Mouse (Mus musculus): Measurements from ENCODE around the gene Nos1.
A peak's percentile ranks its signal among the peaks of the same experiment; 100 is the strongest.

Gene Nos1

DNA sequence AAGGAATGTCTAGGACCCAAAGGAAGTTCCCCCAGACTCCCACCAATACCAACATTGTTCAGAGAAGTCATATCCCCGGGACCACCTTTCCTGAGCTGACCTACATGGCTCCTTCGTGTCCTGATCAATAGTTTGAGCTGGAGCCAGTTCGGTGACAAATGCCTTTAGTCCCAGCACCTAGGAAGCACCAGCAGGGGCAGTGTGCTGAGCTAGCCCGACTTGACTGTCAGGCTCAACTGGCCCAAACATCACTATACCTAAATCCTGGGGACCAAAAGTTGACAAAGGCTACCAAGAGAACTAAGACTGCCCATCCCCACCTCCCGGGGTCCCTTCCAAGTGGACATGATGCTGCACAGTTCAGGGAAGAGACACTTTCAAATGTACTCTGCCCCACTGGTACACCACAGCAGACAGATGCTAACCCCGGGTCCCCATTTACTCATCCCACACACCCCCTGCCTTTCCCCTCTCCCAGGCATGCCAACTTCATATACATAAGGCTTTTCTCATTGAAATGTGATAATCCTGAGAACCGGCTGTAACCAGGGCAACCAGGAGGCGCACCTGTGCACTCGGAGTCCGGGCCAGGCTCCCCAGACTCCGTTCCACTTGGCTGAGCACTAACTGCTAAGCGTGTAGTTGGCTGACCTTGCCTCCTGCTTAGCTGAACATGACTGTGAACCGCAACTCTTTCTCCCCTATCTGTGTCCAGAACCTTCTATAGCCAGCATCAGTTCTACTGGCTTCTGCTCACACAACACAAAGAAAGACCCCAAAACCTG, 120.3 kb downstream of the Nos1 start:
- peak; percentile 87 for DNase-seq

DNA sequence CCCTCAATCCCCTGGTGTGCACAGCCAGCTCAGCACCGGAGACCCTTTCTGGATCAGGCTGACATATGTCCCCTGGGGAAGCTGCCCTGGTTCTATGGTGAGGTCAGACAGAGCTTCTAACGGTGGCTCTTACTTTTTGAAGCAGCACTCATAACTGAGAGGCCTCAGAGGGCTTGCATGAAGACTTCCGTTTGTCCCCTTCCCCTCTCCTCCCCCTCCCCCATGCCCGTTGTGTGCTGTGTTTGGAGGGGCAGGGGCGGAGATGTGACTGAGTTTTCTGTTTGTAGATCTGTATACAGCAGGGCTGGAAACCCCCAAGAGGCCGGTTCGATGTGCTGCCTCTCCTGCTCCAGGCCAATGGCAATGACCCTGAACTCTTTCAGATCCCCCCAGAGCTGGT, 122.7 kb downstream of the Nos1 start:
- DNase-seq: no peak

DNA sequence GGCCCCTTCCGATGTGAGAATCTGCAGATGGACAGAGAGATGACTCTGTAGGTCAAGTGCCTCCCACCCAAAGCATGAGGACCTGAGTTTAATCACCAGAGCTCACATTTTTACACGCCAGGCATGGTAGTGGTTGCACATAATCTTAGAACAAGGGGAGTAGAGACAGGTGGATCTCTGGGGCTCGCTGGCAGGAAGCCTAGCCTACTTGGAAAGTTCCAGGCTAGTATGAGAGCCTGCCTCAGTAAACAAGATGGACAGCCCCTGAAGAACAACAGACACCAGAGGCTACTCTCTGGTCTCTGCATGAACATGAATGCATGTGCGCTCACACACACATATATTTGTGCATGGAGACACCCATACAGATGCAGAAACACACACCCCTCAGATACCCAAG, 124.9 kb downstream of the Nos1 start:
- DNase-seq: no peak

DNA sequence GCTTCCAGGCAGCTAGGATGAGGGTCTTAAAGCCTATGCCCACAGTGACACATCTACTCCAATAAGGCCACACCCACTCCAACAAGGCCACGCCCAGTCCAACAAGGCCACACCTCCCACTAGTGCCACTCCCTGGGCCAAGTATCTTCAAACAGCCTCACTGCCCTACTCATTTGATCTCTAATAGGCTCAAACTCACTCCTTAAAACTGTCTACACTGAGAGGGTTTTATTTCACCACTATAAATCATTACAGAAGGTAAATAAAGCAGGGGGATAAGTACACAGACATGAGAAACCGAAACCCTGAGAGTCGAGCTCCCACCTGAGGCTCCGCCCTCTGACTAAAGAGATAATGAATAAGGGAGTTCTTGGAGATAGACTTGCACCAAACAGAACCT, 128.7 kb downstream of the Nos1 start:
- DNase-seq: no peak

GRCm38 (mm10) chr5:117916349-117916748, 135.5 kb downstream of the Nos1 start:
- no peak for DNase-seq

- no peak for DNase-seq
These were observed 136.1 kb downstream of the Nos1 start for GRCm38 (mm10) chr5:117916906-117917305.

DNA sequence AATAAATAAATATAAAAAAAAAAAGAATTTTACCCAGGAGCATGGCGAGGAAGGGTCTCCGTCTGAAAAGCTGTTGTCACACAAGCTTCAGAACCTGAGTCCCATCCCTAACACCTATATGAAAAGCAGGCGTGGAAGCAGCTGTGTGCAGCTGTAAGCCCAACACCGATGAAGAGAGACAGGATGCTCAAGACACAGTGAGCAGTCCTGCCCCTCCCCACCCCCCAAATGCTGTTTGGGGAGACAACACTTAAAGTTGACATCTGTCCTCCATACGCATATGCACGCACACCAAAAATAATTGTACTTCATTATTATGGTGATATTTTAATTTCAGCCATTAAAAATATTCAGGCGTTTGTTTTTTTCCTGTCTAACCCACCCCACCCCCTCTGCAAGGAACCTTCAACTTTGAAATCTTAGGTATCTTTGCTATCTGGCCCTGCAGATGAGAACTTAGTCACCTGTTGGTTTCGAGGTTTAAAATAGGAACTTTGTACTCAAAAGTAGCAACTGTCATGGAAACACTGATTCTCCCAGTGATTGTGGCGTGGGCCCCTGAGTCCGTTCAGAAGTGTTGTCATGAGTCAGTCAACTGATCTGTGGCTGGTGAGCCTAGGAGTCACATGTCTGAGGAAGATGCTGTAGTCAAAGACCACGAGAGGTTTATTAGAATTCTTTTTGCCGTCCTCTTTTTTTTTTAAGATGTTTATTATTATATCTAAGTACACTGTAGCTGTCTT, 141.1 kb downstream of the Nos1 start:
- no peak for DNase-seq

DNA sequence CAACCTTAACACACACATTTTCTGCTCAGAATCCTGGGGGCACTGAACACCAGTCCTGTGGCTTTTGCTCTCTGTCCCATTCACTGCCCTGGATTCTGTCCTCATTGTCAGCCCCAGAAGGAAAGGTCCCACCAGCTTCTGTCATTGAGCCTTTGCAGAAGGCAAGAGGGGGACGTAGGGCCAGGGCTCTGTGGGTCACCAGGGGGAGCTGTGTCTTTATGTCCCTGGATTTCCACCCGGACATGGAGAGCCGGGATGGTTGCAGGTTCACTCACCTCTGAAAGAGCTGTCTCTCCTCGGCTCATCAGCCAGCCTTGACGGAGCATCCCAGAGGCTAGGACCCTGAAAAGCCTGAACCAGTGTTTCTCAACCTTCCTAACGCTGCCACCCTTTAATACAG, 142.9 kb downstream of the Nos1 start:
- no peak for DNase-seq

DNA sequence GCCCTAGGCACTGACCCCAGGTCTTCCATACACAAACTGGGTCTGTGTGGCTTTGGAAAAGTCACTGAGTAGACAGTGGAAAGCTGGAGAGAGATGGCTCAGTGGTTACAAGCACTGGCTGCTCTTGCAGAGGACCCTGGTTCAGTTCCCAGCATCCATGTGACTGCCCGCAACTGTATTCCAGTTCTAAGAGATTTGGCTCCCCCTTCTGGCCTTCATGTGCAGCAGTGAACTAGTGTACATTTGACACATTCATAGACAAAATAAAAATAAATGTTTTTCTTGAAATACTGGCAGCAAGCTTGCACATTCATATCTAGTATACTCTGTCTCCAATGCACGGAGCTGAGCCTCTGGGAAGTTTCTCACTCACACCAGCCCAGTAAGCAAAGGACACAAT, 147.7 kb downstream of the Nos1 start:
- no peak for DNase-seq

GRCm38 (mm10) chr5:117932222-117932621, 151.4 kb downstream of the Nos1 start:
- no peak for DNase-seq

- peak; percentile 90 for DNase-seq
These were observed 152.0 kb downstream of the Nos1 start for GRCm38 (mm10) chr5:117932862-117933261.

GRCm38 (mm10) chr5:117936346-117936745, 155.5 kb downstream of the Nos1 start:
- DNase-seq: no peak

GRCm38 (mm10) chr5:117937186-117937585, 156.4 kb downstream of the Nos1 start:
- peak; percentile 86 for DNase-seq

- no peak for DNase-seq
These were observed 157.3 kb downstream of the Nos1 start for GRCm38 (mm10) chr5:117938182-117938581.

DNA sequence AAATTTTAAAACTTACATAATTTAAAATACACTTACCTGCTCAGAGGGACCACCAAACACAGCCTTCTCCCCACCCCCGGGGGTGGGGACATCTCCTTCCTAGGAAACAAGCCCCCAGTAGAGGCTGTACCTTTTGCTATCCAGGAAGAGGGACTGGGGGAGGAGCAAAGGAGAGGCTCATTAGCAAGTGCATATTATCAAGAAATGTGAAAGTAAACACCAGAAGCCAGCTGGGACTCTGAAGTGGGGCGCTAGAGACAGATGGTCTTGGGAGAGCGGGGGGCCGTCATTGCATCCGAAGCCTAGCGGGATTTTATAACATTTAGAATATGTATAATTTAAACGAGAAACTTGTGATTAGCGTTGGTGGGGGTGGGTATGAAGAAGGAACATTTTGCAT, 158.6 kb downstream of the Nos1 start:
- DNase-seq: no peak

GRCm38 (mm10) chr5:117941552-117941951, 160.7 kb downstream of the Nos1 start:
- DNase-seq: no peak

DNA sequence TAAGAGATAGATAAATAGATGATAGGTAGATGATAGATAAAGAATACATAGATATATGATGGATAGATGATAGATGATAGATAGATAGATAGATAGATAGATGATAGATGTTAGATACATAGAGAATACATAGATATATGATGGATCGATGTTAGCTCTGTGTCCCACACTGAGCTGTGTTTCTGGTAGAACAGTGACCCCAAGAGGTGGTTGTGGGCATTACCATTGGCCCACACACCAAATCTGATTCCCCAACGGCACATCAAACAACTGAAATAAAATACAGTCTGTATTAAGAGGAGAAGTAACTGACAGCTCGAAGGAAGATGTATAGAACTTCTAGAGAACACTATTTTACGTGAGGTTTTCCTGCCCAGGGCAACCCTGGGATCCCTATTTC, 165.8 kb downstream of the Nos1 start:
- peak; percentile 79 for DNase-seq

- no peak for DNase-seq
These were observed 168.6 kb downstream of the Nos1 start for GRCm38 (mm10) chr5:117949393-117949792.

GRCm38 (mm10) chr5:117953893-117954292, 173.1 kb downstream of the Nos1 start:
- no peak for DNase-seq

DNA sequence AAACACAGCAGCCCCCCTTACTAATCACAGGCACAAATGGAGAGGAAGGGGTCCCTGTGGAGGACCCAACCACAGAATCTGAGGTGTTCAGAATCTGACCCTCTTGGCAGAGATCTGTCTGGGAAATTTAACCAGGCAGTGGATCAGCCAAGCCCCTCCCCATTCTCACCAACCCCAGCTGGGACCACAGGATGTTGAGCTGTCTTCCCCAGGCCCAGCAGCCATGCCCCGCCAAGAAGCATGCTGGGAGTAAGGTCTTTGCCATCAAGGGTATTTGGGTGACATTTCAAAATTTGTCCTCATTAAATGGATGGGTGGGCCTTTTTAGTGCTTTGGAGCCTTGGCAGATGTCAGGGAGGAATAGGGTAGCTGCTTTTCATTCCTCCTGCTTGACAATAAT, 173.6 kb downstream of the Nos1 start:
- DNase-seq: no peak

DNA sequence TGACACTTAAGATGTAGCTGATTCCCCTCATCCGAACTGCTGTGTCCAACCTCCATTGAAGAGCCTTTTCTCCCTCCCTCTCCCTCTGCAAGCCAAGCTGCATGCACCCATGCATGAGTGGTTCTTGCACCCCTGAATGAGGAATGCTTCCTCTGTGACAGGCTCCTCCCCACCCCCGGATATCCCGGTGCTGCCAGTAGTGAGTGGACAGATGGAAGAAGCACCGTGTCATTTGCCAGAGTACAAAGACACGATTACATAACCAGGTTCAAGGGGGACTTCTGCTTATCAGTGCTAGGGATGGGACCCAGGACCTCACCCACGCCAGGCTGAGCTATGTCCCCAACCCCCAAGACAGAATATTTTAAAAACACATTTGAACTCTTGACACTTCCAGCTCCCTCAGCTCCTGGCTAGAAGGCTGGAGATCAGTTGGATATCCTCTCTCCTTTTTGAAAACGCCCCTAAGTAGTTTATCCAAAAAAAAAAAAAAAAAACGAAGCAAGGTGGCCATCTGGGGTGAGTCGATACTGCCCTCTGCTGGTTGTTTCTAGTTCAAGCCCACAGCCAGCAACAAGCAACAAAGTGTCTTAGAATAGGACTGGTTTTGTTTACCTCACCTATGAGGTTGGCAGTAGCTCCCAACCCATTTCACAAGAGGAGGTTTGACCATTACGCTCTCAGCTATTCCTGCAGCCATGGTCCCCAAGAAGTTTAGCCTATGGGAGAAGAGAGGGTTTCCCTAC, 175.0 kb downstream of the Nos1 start:
- DNase-seq: peak; percentile 81

GRCm38 (mm10) chr5:117964750-117965149, 183.9 kb downstream of the Nos1 start:
- no peak for DNase-seq

DNA sequence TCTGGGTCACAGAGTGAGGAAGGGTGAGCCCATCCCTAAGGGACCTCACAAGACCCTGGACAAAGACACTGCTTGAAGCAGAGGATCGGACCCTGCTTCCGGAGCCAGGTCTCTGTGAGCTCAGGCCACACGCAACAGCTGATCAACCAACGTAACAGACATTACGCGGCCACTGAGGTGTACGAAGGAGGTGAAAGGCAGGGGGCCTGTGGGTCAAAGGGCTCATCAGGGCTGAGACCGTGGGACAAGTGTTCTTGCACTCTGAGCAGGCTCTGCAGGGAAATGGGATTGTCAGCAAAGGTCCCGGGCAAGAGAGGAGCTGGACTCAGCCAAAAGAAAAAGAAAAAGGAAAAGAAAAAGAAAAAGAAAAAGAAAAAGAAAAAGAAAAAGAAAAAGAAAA, 186.1 kb downstream of the Nos1 start:
- no peak for DNase-seq

DNA sequence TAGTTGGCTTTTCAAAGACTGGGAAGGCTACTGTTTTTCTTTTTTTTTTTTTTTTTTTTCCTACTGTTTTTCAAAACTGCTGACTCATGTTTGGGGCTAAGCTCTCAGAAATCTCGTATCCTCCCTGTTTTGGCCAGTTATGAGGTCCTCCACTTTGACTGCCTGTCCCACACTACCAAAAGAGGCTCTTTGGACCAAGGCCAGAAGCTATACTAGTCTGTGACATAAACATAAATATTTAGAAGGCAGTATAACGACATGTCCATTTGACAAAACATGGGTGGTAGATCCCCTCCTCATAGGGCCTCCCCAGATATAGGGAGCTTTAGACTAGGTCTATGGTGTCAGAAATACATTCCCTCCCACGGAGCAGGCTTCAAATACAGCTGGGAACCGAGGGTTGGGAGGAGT, 186.8 kb downstream of the Nos1 start:
- DNase-seq: no peak
